Mouse (Mus musculus): ENCODE data around the gene Mms22l.
A peak's percentile ranks its signal among the peaks of the same experiment; 100 is the strongest.
"Not testable (repeated sequence)": the region's sequence is repeated elsewhere in the genome, so short reads cannot be mapped to it uniquely, and the experiment has no call there.

The Mms22l gene

GRCm38 (mm10) chr4:24620440-24620839, 124.2 kb downstream of the Mms22l start:
- DNase-seq (ENCODE audit: low spot score), result peak; percentile 23

GRCm38 (mm10) chr4:24621422-24622187, 125.4 kb downstream of the Mms22l start:
- DNase-seq (ENCODE audit: low spot score), result no peak

DNA sequence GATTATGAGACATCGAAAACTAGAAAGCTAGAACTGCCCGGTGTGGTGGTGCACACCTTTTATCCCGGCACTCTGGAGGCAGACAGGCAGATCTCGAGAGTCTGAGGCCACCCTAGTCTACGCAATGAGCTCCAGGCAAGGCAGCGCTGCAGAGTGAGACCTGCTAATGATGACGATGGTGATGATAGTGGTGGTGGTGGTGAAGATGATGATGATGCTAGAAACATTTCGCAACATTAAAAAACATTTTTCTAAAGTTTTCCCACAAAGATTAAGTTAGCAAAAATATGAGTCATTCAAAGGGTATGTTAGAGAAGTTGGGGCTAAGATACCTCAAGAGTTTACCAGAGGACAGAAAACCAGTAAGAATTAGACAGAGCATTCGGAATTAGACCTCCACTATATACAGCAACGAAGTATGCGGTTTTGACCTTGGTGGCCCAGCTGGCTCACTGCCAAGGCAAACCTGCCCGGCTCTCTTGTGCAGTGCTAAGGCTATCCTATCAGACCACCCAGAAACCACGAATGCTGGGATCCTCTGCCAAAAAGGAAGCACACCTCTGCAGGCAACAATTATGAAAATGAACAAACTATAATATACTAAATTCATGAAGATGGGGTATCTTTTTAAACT, 129.8 kb downstream of the Mms22l start:
- peak; percentile 12 for DNase-seq (ENCODE audit: low spot score)

DNA sequence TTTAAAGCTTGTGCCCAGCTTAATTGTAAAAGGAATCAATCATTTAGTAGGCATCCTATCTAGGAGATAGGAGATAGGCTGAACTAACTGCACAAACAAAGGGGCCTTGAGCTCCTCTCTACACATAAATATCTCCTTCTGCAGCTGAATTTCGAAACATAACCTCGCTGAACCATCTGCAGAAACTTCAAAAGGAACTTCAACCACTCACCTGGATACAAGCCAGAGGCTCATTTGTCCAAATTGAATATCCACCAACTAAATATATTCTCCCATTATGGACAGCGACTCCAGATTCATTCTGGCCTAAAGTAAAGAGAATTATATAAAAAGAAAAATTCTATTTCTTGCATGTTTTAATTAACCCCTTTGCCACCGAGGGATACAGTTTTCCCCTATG, 130.4 kb downstream of the Mms22l start:
- no peak for DNase-seq (ENCODE audit: low spot score)

- no peak for DNase-seq (ENCODE audit: low spot score)
Measured at GRCm38 (mm10) chr4:24627871-24628270, 131.6 kb downstream of the Mms22l start.

DNA sequence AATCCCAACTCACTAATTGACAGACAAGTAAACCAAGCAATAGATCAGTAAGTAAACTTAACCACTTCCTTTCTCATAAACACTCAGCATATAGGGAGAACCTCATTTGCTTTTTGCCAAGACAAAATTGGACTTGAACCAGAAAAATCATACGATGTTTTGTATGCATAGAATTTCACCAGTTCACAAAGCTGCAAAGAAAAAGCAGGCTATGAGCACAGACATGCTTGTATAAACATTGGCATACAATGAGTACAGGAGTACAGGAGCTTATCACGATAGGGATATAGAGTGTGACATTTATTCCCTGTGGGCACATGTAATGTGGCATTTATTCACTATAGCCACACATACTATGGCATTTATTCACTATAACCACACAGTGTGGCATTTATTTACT, 134.2 kb downstream of the Mms22l start:
- DNase-seq (ENCODE audit: low spot score), result no peak

- peak; percentile 17 for DNase-seq (ENCODE audit: low spot score)
Measured at GRCm38 (mm10) chr4:24631177-24631911, 135.1 kb downstream of the Mms22l start.

DNA sequence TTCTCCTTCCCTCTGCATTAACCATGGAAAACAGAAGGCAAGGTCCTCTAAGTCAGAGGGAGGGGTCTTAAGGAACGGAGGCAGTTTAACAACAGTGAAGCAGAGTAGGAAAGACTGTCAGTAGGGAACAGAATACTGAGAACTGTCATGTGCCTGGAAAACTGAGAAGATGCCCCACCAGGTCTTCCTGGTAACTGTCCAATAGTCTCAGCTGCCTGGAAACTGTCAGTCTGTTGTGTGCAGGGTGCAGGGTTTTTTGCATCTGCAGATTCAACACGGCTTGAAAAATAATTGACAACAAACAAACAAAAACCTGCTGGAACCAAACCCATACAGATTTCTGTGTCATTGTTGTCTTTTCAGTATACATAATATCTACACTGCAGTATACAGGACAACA, 146.1 kb downstream of the Mms22l start:
- no peak for DNase-seq (ENCODE audit: low spot score)

- DNase-seq (ENCODE audit: low spot score), result not testable (repeated sequence)
Measured at GRCm38 (mm10) chr4:24644735-24645134, 148.5 kb downstream of the Mms22l start.
